Mouse (Mus musculus): ENCODE measurements around the gene Gstp1. TPM values are rescaled to one million over a fixed set of nuclear protein-coding genes. Genes with fewer than 3 reads are reported as not detected.
A peak's percentile ranks its signal among the peaks of the same experiment; 100 is the strongest.

Gstp1 gene
- polyA plus RNA-seq (2015; fragmentation: Nextera tagmentation; extraction: Ambion mirVana): 387 and 406 TPM in 2 replicates

DNA sequence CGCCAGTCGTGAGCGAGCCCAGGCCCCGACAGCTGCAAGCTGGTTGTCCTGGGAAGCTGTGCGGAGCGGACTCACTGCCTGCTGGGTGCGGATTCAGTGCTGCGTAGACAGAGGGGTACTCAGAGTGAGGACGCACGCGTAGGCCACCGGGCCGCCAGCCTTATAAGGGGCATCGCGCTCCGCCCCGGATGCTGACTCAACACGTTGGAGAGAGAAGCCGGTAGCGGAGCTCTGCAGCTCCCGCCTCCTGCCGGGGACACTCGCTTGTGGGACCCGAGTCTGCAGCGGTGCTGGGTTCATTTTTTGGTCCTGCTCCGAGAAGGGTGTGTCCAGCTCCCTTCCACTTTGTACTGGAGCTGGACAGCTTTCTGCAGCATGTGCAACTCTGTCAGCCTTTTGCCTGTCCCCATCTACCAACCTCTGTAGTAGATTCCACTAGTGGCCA lies at the start of gene Gstp1:
Gene Gstp1 (minus strand): TSS at position 198 of the 445 bp plus-strand sequence.
- ATAC-seq (replicated peaks; ENCODE audit: insufficient number of reproducible peaks, insufficient read depth, low FRiP score, low read depth): peak; percentile 83
- WGBS: under 1% methylated on average over 26 of the region's 26 CpGs
- Histone ChIP-seq H3K9me3 (replicated peaks) (no peaks in the 10 kb centered on the region), H3K4me2 (peak within 1 kb of the TSS; percentile 73), H3K27ac (peak within 1 kb of the TSS; percentile 78), H3K4me3 (peak within 1 kb of the TSS; percentile 76), H3K36me3 (no peaks in the 10 kb centered on the region; the same call in 1 of the 2 replicates), H3K27me3 (no peaks in the 10 kb centered on the region), H3K4me1 (replicated peaks) (peaks cover 23% of the 10 kb centered on the region), H3K9ac (peak within 1 kb of the TSS; percentile 74)

DNA sequence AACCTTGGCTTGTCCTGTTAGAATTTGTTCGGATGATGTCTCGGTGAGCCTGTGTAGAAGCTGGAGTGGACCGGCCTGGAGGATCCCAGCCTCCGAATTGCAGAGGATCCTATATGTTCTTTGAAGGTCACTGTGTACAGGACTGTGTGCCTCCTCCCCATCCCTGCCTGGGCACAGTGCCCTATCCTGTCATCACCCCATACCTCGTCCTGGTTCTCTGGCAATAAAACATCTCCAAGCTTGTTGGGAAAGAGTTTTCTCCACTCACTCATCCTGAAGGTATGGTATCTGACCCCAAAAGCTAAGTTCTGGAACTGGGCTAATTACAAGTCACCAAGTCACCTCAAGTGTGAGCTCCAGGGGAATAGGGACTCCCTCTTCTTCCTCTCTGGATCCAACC lies 49.3 kb upstream of the Gstp1 start:
- Histone ChIP-seq H3K4me3 (no peak overlapping the region), H3K4me1 (replicated peaks) (peaks cover 8% of the 10 kb centered on the region), H3K36me3 (no peaks in the 10 kb centered on the region), H3K27me3 (peaks cover 24% of the 10 kb centered on the region), H3K9ac (no peak overlapping the region), H3K9me3 (replicated peaks) (no peaks in the 10 kb centered on the region), H3K4me2 (no peak overlapping the region), H3K27ac (peak overlapping the region; percentile 65)
- 62% methylated on average over 5 of the region's 5 CpGs for WGBS
- peak; percentile 72 for ATAC-seq (replicated peaks; ENCODE audit: insufficient number of reproducible peaks, insufficient read depth, low FRiP score, low read depth)

DNA sequence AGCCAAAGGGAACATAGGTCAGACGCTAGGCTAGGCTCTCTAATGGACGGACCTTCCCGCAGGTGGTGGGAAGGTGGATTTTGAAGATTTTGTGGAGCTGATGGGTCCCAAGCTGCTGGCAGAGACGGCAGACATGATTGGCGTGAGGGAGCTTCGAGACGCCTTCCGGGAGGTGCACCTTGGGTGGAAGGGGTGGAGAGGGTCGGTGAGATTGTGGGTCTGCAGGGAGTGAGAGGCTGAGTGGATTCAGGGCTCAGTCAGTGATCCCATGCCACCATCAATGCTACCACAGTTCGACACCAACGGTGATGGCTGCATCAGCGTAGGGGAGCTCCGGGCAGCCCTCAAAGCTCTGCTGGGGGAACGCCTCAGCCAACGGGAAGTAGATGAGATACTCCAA lies 48.4 kb upstream of the Gstp1 start:
- H3K9me3 ChIP-seq (replicated peaks): no peaks in the 10 kb centered on the region
- no peak overlapping the region for H3K9ac ChIP-seq
- no peak overlapping the region for H3K27ac ChIP-seq
- peaks cover 24% of the 10 kb centered on the region for H3K27me3 ChIP-seq
- H3K4me1 ChIP-seq (replicated peaks): peaks cover 8% of the 10 kb centered on the region
- H3K36me3 ChIP-seq: no peaks in the 10 kb centered on the region
- WGBS: 91% methylated on average over 15 of the region's 15 CpGs
- no peak overlapping the region for H3K4me2 ChIP-seq
- no peak overlapping the region for H3K4me3 ChIP-seq
- no peak for ATAC-seq (replicated peaks; ENCODE audit: insufficient number of reproducible peaks, insufficient read depth, low FRiP score, low read depth)

DNA sequence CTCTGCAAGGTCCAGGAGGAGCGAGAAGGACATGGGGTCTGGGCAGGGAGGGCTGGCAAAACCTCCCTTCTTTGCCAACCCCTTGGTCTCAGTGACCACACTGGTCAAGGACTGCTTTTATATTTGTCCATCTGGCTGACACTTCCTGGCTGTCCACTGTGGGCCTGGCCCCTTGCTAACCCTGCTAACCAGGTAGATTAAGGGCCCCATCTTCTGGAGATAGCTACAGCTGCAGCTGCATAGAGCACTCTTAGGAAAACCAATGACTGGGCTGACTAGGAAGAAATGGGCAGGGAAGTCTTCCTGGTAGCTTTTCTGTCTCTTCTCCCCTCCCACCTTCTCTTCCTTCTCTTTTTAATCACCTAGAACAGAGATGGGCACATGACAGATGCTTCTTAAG lies 47.2 kb upstream of the Gstp1 start:
- ATAC-seq (replicated peaks; ENCODE audit: insufficient number of reproducible peaks, insufficient read depth, low FRiP score, low read depth): no peak
- 100% methylated on average over 1 of the region's 1 CpGs for WGBS
- peaks cover 24% of the 10 kb centered on the region for H3K27me3 ChIP-seq

DNA sequence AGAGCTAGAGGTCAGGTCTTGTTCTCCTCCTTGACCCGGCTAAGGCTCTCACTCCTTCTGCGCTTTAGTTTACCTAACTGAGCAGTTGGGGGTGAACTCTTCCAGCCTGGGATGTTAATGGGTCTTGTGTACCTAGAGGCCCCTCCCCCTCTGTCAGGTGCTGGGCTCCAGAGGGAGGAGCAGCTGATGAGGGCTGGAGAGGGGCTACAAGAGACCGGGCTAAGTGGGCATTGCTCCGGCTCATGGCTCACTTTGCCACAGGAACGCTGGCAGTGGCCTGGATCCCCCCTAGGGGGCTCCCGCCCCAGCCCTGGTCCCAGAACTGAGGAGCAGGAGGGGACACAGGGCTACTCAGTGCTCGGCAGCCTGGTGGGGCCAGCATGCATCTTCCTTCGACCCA lies 46.0 kb upstream of the Gstp1 start:
- Histone ChIP-seq H3K36me3 (no peaks in the 10 kb centered on the region), H3K27me3 (peaks cover 18% of the 10 kb centered on the region; the same call in 1 of the 2 replicates), H3K4me2 (no peak overlapping the region), H3K9me3 (replicated peaks) (no peaks in the 10 kb centered on the region), H3K27ac (no peak overlapping the region), H3K9ac (no peak overlapping the region), H3K4me3 (no peak overlapping the region), H3K4me1 (replicated peaks) (peaks cover 8% of the 10 kb centered on the region)
- no peak for ATAC-seq (replicated peaks; ENCODE audit: insufficient number of reproducible peaks, insufficient read depth, low FRiP score, low read depth)
- WGBS: 34% methylated on average over 8 of the region's 8 CpGs

More for the DNA sequence above, 47.2 kb upstream of the Gstp1 start:
- Histone ChIP-seq H3K9me3 (replicated peaks) (no peaks in the 10 kb centered on the region), H3K27ac (no peak overlapping the region), H3K36me3 (no peaks in the 10 kb centered on the region), H3K4me2 (no peak overlapping the region), H3K4me1 (replicated peaks) (peaks cover 8% of the 10 kb centered on the region), H3K4me3 (no peak overlapping the region), H3K9ac (no peak overlapping the region)

DNA sequence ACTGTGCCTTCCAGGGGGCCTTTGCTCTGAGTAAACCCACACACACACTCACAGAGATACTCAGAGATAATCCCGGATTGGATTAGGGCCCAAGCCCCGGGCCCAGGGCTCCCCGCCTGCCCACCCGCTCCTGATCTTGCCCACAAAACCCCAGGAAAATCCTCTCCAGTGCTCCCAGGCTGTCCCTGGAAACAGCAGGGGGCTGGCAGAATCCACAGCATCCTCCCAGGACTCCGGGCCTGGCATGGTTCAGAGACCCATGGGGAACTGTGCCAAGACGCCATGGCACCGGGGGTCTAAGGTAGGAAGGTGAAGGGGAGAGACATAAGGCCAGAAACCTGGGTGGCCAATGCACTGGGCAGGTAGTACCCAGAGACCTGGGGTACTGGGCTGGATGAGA lies 45.5 kb upstream of the Gstp1 start:
- no peaks in the 10 kb centered on the region for H3K36me3 ChIP-seq
- no peak overlapping the region for H3K27ac ChIP-seq
- H3K9ac ChIP-seq: no peak overlapping the region
- H3K4me1 ChIP-seq (replicated peaks): peaks cover 8% of the 10 kb centered on the region
- H3K4me3 ChIP-seq: no peak overlapping the region
- peaks cover 18% of the 10 kb centered on the region; the same call in 1 of the 2 replicates for H3K27me3 ChIP-seq
- ATAC-seq (replicated peaks; ENCODE audit: insufficient number of reproducible peaks, insufficient read depth, low FRiP score, low read depth): no peak
- no peak overlapping the region for H3K4me2 ChIP-seq
- H3K9me3 ChIP-seq (replicated peaks): no peaks in the 10 kb centered on the region
- whole genome bisulfite sequencing: 74% methylated on average over 7 of the region's 7 CpGs

DNA sequence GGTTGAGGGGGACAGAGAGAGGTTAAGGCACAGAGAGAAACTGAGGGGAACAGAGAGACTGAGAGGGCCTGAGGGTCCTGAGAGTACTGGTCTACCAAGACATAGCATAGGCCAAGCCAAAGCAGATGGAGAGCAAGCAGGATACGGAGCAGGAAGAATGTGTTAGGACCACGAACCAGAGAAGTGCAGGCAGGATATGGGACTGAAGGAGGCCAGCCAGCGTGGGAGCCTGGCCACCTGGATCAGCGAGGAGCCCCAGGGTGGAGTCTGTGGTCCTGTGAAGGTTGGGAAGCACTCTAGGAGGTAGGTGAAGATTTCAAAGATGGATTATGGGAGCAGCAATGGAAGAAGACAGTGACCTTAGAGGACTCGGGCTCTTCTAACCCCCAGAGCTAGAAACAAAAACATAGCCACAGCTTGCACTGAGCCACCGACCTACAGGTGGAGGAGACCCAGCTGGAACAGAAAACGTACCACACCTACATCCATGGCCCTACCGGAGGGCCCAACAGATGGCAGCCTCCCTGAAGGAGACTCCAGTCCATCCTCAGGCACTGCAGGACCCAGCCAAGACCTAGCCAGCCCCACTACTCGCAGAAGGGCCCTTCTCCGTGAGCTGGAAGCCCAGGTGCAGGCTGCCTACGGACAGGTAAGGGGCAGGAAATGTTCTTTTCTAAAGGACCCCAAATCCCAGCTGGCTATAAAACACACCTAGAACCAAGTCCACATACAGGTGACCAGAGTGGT lies 44.6 kb upstream of the Gstp1 start:
- Histone ChIP-seq H3K4me1 (replicated peaks) (peaks cover 7% of the 10 kb centered on the region), H3K9me3 (replicated peaks) (no peaks in the 10 kb centered on the region), H3K27me3 (peaks cover 18% of the 10 kb centered on the region; the same call in 1 of the 2 replicates), H3K9ac (no peak overlapping the region), H3K36me3 (no peaks in the 10 kb centered on the region), H3K27ac (no peak overlapping the region), H3K4me2 (no peak overlapping the region), H3K4me3 (no peak overlapping the region)
- no peak for ATAC-seq (replicated peaks; ENCODE audit: insufficient number of reproducible peaks, insufficient read depth, low FRiP score, low read depth)
- WGBS: 71% methylated on average over 11 of the region's 11 CpGs

DNA sequence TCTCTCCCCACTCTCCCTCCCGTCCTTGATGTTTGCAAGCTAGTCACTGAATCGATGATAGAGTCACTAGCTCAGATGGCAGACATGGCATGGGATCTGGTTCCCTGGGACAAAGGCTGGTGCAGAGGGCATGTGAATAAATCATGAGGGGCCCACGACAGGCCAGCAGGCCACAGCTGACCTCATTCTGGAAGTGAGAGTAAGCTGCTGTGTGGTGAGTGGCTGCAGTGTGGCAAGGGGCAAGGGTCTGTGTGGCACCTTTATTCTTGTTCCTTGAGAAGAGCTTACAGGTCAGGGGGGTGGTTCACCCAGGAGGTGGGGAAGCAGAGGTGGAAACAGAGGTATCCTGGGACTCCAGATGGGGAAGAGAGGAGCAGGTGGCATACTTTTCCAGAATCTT lies 43.6 kb upstream of the Gstp1 start, which contains the start of gene Cabp2:
Gene Cabp2 (plus strand): TSS at position 185 of the 400 bp plus-strand sequence.
- 68% methylated on average over 3 of the region's 3 CpGs for WGBS
- peaks cover 18% of the 10 kb centered on the region; the same call in 1 of the 2 replicates for H3K27me3 ChIP-seq
- H3K27ac ChIP-seq: no peak within 1 kb of the TSS
- H3K36me3 ChIP-seq: no peaks in the 10 kb centered on the region
- no peak for ATAC-seq (replicated peaks; ENCODE audit: insufficient number of reproducible peaks, insufficient read depth, low FRiP score, low read depth)
- H3K4me2 ChIP-seq: no peak within 1 kb of the TSS
- H3K9ac ChIP-seq: no peak within 1 kb of the TSS
- no peak within 1 kb of the TSS for H3K4me3 ChIP-seq
- no peaks in the 10 kb centered on the region for H3K4me1 ChIP-seq (replicated peaks)
- H3K9me3 ChIP-seq (replicated peaks): no peaks in the 10 kb centered on the region

DNA sequence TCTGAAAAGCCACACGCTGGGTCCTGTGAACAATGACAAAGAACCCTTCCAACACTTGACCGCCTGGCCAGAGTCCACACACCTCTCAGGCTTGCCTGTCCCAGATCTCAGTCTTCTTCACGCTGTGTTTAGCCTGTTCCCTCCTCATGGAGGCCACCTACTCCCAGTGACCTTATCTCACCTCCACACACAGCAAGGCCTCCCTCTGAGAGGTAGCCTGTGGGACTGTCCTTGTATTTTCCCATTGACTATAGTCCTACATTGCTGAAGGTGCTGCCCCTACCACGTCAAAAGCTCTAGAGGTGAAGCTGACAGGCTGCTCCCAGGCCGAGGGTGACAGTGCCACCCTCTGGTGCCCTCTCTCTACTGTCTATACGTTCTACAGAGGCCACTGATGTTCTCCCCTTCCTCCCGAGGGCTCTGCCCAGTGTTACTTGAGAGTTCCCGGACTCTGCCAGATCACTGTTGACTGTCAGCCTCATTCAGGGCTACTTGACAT lies 42.8 kb upstream of the Gstp1 start:
- 59% methylated on average over 8 of the region's 8 CpGs for WGBS
- H3K4me3 ChIP-seq: no peak overlapping the region
- no peaks in the 10 kb centered on the region for H3K4me1 ChIP-seq (replicated peaks)
- H3K4me2 ChIP-seq: no peak overlapping the region
- no peak for ATAC-seq (replicated peaks; ENCODE audit: insufficient number of reproducible peaks, insufficient read depth, low FRiP score, low read depth)
- peaks cover 18% of the 10 kb centered on the region; the same call in 1 of the 2 replicates for H3K27me3 ChIP-seq
- no peak overlapping the region for H3K9ac ChIP-seq
- H3K36me3 ChIP-seq: no peaks in the 10 kb centered on the region
- H3K9me3 ChIP-seq (replicated peaks): no peaks in the 10 kb centered on the region
- no peak overlapping the region for H3K27ac ChIP-seq

DNA sequence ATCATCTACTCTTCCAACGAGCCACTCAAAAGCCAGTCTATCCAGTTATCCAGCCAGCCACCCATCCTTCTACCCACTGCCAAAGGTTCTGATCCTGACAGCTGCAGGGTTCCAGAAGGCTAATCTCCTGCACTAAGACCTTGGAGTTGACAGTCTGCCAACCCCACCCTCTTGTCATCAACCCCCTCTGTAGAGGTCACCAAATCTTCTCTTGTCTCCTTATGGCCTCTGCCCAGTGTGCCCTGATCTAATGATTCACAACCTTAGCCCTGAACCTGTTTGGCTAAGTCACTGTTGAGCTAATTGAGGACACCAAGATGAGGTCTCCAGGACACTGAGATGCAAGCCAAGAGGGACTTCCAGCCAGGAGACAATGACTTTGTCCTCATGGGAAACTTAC lies 41.8 kb upstream of the Gstp1 start:
- no peaks in the 10 kb centered on the region for H3K36me3 ChIP-seq
- peaks cover 14% of the 10 kb centered on the region; the same call in 1 of the 2 replicates for H3K27me3 ChIP-seq
- no peak overlapping the region for H3K27ac ChIP-seq
- no peak overlapping the region for H3K4me3 ChIP-seq
- no peak overlapping the region for H3K9ac ChIP-seq
- H3K4me2 ChIP-seq: no peak overlapping the region
- 70% methylated on average over 1 of the region's 1 CpGs for WGBS
- no peaks in the 10 kb centered on the region for H3K4me1 ChIP-seq (replicated peaks)
- H3K9me3 ChIP-seq (replicated peaks): no peaks in the 10 kb centered on the region
- ATAC-seq (replicated peaks; ENCODE audit: insufficient number of reproducible peaks, insufficient read depth, low FRiP score, low read depth): no peak

DNA sequence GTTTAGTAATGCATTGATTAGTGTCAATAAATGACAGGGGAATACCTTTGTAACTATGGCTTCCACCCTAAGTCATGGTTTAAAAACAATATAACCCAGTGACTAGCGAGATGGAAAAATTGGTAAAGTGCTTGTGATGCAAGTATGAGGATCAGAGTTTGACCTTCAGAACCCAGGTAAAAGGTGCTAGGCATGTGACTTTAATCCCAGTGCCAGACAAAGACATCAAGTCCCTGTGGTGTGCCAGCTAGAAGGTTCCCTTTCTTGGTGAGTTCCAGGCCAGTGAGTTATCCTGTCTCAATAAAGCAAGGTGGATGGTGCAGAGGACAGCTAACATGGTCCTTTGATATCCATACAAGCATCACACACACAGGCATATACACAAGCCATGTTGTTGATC lies 37.7 kb upstream of the Gstp1 start:
- H3K4me2 ChIP-seq: no peak overlapping the region
- H3K4me1 ChIP-seq (replicated peaks): no peaks in the 10 kb centered on the region
- H3K36me3 ChIP-seq: no peaks in the 10 kb centered on the region
- no peaks in the 10 kb centered on the region for H3K9me3 ChIP-seq (replicated peaks)
- no peak overlapping the region for H3K27ac ChIP-seq
- H3K4me3 ChIP-seq: no peak overlapping the region
- no peaks in the 10 kb centered on the region for H3K27me3 ChIP-seq
- H3K9ac ChIP-seq: no peak overlapping the region
- ATAC-seq (replicated peaks; ENCODE audit: insufficient number of reproducible peaks, insufficient read depth, low FRiP score, low read depth): no peak
- WGBS: 83% methylated on average over 1 of the region's 1 CpGs
